Mouse (Mus musculus) CH12.LX (cell line): ENCODE measurements around the gene Serp1.

Source experiments
- CTCF ChIP-seq, 2 experiments: IDR thresholded peaks in 1 of 2; conservative IDR thresholded peaks in 1 of 2; 2 replicates each; pipeline ENCODE4 v1.5.1; 2011 to 2012; ENCODE audit warnings: low read depth in 2 of 2, low read length in 2 of 2, improper control_type of control experiment in 1 of 2, inconsistent platforms in 1 of 2, mild to moderate bottlenecking in 1 of 2, moderate library complexity in 1 of 2
- E2F4 ChIP-seq: IDR thresholded peaks from 2 replicates; pipeline ENCODE4 v1.6.1; 2011; ENCODE audit warnings: low read depth, low read length, improper control_type of control experiment; ENCODE audit not compliant: insufficient replicate concordance
- EP300 ChIP-seq: IDR thresholded peaks from 2 replicates; pipeline ENCODE4 v1.6.1; 2011; ENCODE audit warnings: low read length, improper control_type of control experiment
- POLR2A ChIP-seq: IDR thresholded peaks from 2 replicates; pipeline ENCODE4 v1.6.1; 2011; ENCODE audit warnings: low read depth, mild to moderate bottlenecking, improper control_type of control experiment, low read length
- RCOR1 ChIP-seq: conservative IDR thresholded peaks from 2 replicates; pipeline ENCODE4 v1.6.1; 2012; ENCODE audit warnings: low read depth, mild to moderate bottlenecking, inconsistent platforms, low read length, improper control_type of control experiment
- ZKSCAN1 ChIP-seq: IDR thresholded peaks from 2 replicates; pipeline ENCODE4 v1.6.1; 2012; ENCODE audit warnings: low read depth, inconsistent platforms, low read length, improper control_type of control experiment, borderline replicate concordance

DNA sequence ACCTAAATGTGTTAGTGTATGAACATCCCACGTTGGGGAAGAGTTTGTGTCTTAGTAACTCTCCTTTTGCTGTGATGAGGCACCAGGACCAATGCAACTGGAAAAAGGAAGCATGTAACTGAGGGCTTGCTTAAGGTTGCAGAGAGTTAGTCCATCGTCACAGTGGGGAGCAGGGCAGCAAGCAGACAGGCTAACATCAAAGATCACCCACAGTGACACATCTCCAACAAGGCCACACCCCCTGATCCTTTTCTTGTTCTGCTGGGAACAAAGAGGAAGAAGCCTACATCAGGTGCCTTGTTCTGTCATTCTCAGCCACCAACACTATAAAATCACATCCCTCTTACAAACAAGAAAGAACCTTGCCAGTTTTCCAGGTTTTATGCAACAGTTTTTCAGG, 34.2 kb upstream of the Serp1 start:
- TF ChIP-seq POLR2A (no peak), CTCF (conservative IDR thresholded peaks at IDR 0.05 in 1 of 2, IDR thresholded peaks at IDR 0.05 in 1 of 2; ENCODE audit: low read depth in 2 of 2, low read length in 2 of 2) (no peak), E2F4 (no peak), RCOR1 (no peak), EP300 (no peak), ZKSCAN1 (no peak)
